Mouse (Mus musculus) lung, embryonic 16.5 days (tissue): Measurements from ENCODE around the gene Gde1. TPM values are rescaled to one million over a fixed set of nuclear protein-coding genes. Genes with fewer than 3 reads are reported as not detected.

Source experiments
- ATAC-seq: fragments of 200-750 bp; cut with Nextera tagmentation; 2 replicates; pipeline ENCODE4 v1.8.0; 2017; ENCODE audit warnings: low read depth, mild to moderate bottlenecking, moderate library complexity
- H3K27ac ChIP-seq: fragments of 300-500 bp; sonication (generic); 2 replicates; pipeline ENCODE4 v1.5.1; 2014; ENCODE audit warnings: mild to moderate bottlenecking, control low read depth, low read length
- H3K27me3 ChIP-seq: fragments of 300-500 bp; sonication (generic); 2 replicates; pipeline ENCODE4 v1.6.1; 2014; ENCODE audit warnings: low read depth, low read length, mixed read lengths; ENCODE audit not compliant: control insufficient read depth, insufficient read depth
- H3K36me3 ChIP-seq: fragments of 300-500 bp; sonication (generic); 2 replicates; pipeline ENCODE4 v1.6.1; 2014; ENCODE audit warnings: low read length; ENCODE audit not compliant: control insufficient read depth, insufficient read depth
- H3K4me1 ChIP-seq: fragments of 300-500 bp; sonication (generic); replicated peaks from 2 replicates; pipeline ENCODE4 v1.6.1; 2014; ENCODE audit warnings: low read length, mixed read lengths; ENCODE audit not compliant: control insufficient read depth, insufficient read depth
- H3K4me2 ChIP-seq: fragments of 300-500 bp; sonication (generic); 2 replicates; pipeline ENCODE4 v1.6.1; 2014; ENCODE audit warnings: low read depth, low read length, control low read depth
- H3K4me3 ChIP-seq: fragments of 300-500 bp; sonication (generic); 2 replicates; pipeline ENCODE4 v1.5.1; 2014; ENCODE audit warnings: mild to moderate bottlenecking, low read length, control low read depth
- H3K9ac ChIP-seq: fragments of 300-500 bp; sonication (generic); 2 replicates; pipeline ENCODE4 v1.6.1; 2014; ENCODE audit warnings: low read length, control low read depth
- H3K9me3 ChIP-seq: fragments of 300-500 bp; sonication (generic); 2 replicates; pipeline ENCODE4 v1.6.1; 2016; ENCODE audit warnings: low read length; ENCODE audit not compliant: control insufficient read depth
- WGBS: fragments of 180-500 bp; shearing (Covaris S2); extraction: QIAGEN DNeasy Blood & Tissue Kit; methylation state at CpG from one replicate; pipeline ENCODE4 v1.1.7; 2014; 5-methylcytosine and 5-hydroxymethylcytosine counted together
- polyA plus RNA-seq: library from polyadenylated mRNA; unstranded; fragments of >200 nt; fragmentation: Nextera tagmentation; extraction: Ambion mirVana; gene quantifications from 2 replicates; pipeline ENCODE4 v1.2.1, GENCODE M21; 2015

Gene Gde1
- polyA plus RNA-seq, 1 experiment from 2014 or later = 146 TPM

GRCm38 (mm10) chr7:118650119-118650518, 55.5 kb downstream of the Gde1 start:
- 61% methylated on average over 4 of the region's 4 CpGs for WGBS
- no peaks in the 10 kb centered on the region for H3K4me1 ChIP-seq
- no peaks in the 10 kb centered on the region for H3K36me3 ChIP-seq
- H3K27me3 ChIP-seq = no peaks in the 10 kb centered on the region
- H3K4me3 ChIP-seq = no peak overlapping the region
- no peak overlapping the region for H3K9ac ChIP-seq
- H3K4me2 ChIP-seq = no peak overlapping the region
- no peak for ATAC-seq
- no peaks in the 10 kb centered on the region for H3K9me3 ChIP-seq
- no peak overlapping the region for H3K27ac ChIP-seq

- no peaks in the 10 kb centered on the region for H3K36me3 ChIP-seq
- no peaks in the 10 kb centered on the region for H3K9me3 ChIP-seq
- 75% methylated on average over 7 of the region's 7 CpGs for WGBS
- ATAC-seq = no peak
- H3K4me2 ChIP-seq = no peak overlapping the region
- H3K27ac ChIP-seq = no peak overlapping the region
- no peaks in the 10 kb centered on the region for H3K27me3 ChIP-seq
- H3K9ac ChIP-seq = no peak overlapping the region
- H3K4me3 ChIP-seq = no peak overlapping the region
- no peaks in the 10 kb centered on the region for H3K4me1 ChIP-seq
Observed at GRCm38 (mm10) chr7:118649328-118649727, 56.2 kb downstream of the Gde1 start.

- H3K27me3 ChIP-seq = no peaks in the 10 kb centered on the region
- H3K27ac ChIP-seq = no peak overlapping the region
- ATAC-seq = no peak
- H3K36me3 ChIP-seq = no peaks in the 10 kb centered on the region
- no peaks in the 10 kb centered on the region for H3K4me1 ChIP-seq
- no peaks in the 10 kb centered on the region for H3K9me3 ChIP-seq
- WGBS = 88% methylated on average over 1 of the region's 1 CpGs
- no peak overlapping the region for H3K4me3 ChIP-seq
- no peak overlapping the region for H3K9ac ChIP-seq
- no peak overlapping the region for H3K4me2 ChIP-seq
Observed at GRCm38 (mm10) chr7:118646237-118646636, 59.3 kb downstream of the Gde1 start.

Other genes starting within 250 kb of the Gde1 start
- gene Itpripl2, start 213.8 kb downstream of the Gde1 start, polyA plus RNA-seq = 6.9 and 7.5 TPM in 2 replicates
- gene Coq7, start 172.4 kb downstream of the Gde1 start, polyA plus RNA-seq = 116 and 117 TPM in 2 replicates
- 2.9 and 3.3 TPM in 2 replicates for gene Tmc7, start 121.0 kb downstream of the Gde1 start, polyA plus RNA-seq
- 0.50 and 0.58 TPM in 2 replicates for gene Tmc5, start 108.5 kb downstream of the Gde1 start, polyA plus RNA-seq
- 20.1 and 22.8 TPM in 2 replicates for gene Ccp110, start 6.8 kb upstream of the Gde1 start, polyA plus RNA-seq
- gene Vps35l, start 34.4 kb upstream of the Gde1 start, polyA plus RNA-seq = 67.0 and 71.5 TPM in 2 replicates
- gene Iqck, start 150.0 kb upstream of the Gde1 start, polyA plus RNA-seq = 3.7 and 4.6 TPM in 2 replicates
- gene Knop1, start 150.5 kb upstream of the Gde1 start, polyA plus RNA-seq = 72.0 and 84.7 TPM in 2 replicates